Mouse (Mus musculus): ENCODE data around the gene Tmem212. TPM values are rescaled to one million over a fixed set of nuclear protein-coding genes. Genes with fewer than 3 reads are reported as not detected.

Tmem212 gene
- polyA plus RNA-seq, 1 experiment = 1.5 TPM

- H3K27me3 ChIP-seq (ENCODE audit: control insufficient read depth, insufficient read depth, low read length) = no peaks in the 10 kb centered on the region; the same call in 1 of the 2 replicates
- H3K4me3 ChIP-seq (ENCODE audit: control insufficient read depth, insufficient read depth, low read length) = no peak overlapping the region
- no peaks in the 10 kb centered on the region for H3K4me1 ChIP-seq (replicated peaks; ENCODE audit: control insufficient read depth, insufficient read depth, low read length)
- no peaks in the 10 kb centered on the region for H3K36me3 ChIP-seq (ENCODE audit: control insufficient read depth, insufficient read depth, low read length)
- DNase-seq = no peak
- TF ChIP-seq CTCF (IDR thresholded peaks at IDR 0.05; ENCODE audit: borderline replicate concordance, control insufficient read depth, extremely low read depth, insufficient read depth, low read length, poor library complexity) (no peak), POLR2A (IDR thresholded peaks at IDR 0.05; ENCODE audit: control insufficient read depth, extremely low read depth, insufficient read depth, low read length, poor library complexity) (no peak)
- WGBS = 90% methylated on average over 5 of the region's 5 CpGs
- no peak overlapping the region for H3K27ac ChIP-seq (ENCODE audit: control insufficient read depth, insufficient read depth, low read length)
Observed at GRCm38 (mm10) chr3:27936731-27937130, 40.6 kb upstream of the Tmem212 start.

- no peak for TF ChIP-seq CTCF (IDR thresholded peaks at IDR 0.05; ENCODE audit: borderline replicate concordance, control insufficient read depth, extremely low read depth, insufficient read depth, low read length, poor library complexity)
- no peak for TF ChIP-seq POLR2A (IDR thresholded peaks at IDR 0.05; ENCODE audit: control insufficient read depth, extremely low read depth, insufficient read depth, low read length, poor library complexity)
- no peak for DNase-seq
- H3K4me1 ChIP-seq (replicated peaks; ENCODE audit: control insufficient read depth, insufficient read depth, low read length) = no peaks in the 10 kb centered on the region
- no peak overlapping the region for H3K4me3 ChIP-seq (ENCODE audit: control insufficient read depth, insufficient read depth, low read length)
- 90% methylated on average over 3 of the region's 3 CpGs for WGBS
- H3K27me3 ChIP-seq (ENCODE audit: control insufficient read depth, insufficient read depth, low read length) = no peaks in the 10 kb centered on the region; the same call in 1 of the 2 replicates
- no peaks in the 10 kb centered on the region for H3K36me3 ChIP-seq (ENCODE audit: control insufficient read depth, insufficient read depth, low read length)
- H3K27ac ChIP-seq (ENCODE audit: control insufficient read depth, insufficient read depth, low read length) = no peak overlapping the region
Observed at GRCm38 (mm10) chr3:27935644-27936043, 39.5 kb upstream of the Tmem212 start.

GRCm38 (mm10) chr3:27932391-27932790 is 36.2 kb upstream of the Tmem212 start:
- WGBS = 91% methylated on average over 5 of the region's 5 CpGs
- H3K4me1 ChIP-seq (replicated peaks; ENCODE audit: control insufficient read depth, insufficient read depth, low read length) = no peaks in the 10 kb centered on the region
- no peaks in the 10 kb centered on the region for H3K36me3 ChIP-seq (ENCODE audit: control insufficient read depth, insufficient read depth, low read length)
- TF ChIP-seq CTCF (IDR thresholded peaks at IDR 0.05; ENCODE audit: borderline replicate concordance, control insufficient read depth, extremely low read depth, insufficient read depth, low read length, poor library complexity) = no peak
- no peak for TF ChIP-seq POLR2A (IDR thresholded peaks at IDR 0.05; ENCODE audit: control insufficient read depth, extremely low read depth, insufficient read depth, low read length, poor library complexity)
- no peak overlapping the region for H3K4me3 ChIP-seq (ENCODE audit: control insufficient read depth, insufficient read depth, low read length)
- no peak overlapping the region for H3K27ac ChIP-seq (ENCODE audit: control insufficient read depth, insufficient read depth, low read length)
- no peak for DNase-seq
- H3K27me3 ChIP-seq (ENCODE audit: control insufficient read depth, insufficient read depth, low read length) = no peaks in the 10 kb centered on the region

GRCm38 (mm10) chr3:27929219-27929618 is 33.1 kb upstream of the Tmem212 start:
- Histone ChIP-seq H3K27ac (ENCODE audit: control insufficient read depth, insufficient read depth, low read length) (no peak overlapping the region), H3K4me1 (replicated peaks; ENCODE audit: control insufficient read depth, insufficient read depth, low read length) (no peaks in the 10 kb centered on the region), H3K27me3 (ENCODE audit: control insufficient read depth, insufficient read depth, low read length) (no peaks in the 10 kb centered on the region), H3K36me3 (ENCODE audit: control insufficient read depth, insufficient read depth, low read length) (no peaks in the 10 kb centered on the region), H3K4me3 (ENCODE audit: control insufficient read depth, insufficient read depth, low read length) (no peak overlapping the region)
- DNase-seq = no peak
- 87% methylated on average over 4 of the region's 4 CpGs for WGBS
- no peak for TF ChIP-seq CTCF (IDR thresholded peaks at IDR 0.05; ENCODE audit: borderline replicate concordance, control insufficient read depth, extremely low read depth, insufficient read depth, low read length, poor library complexity)
- no peak for TF ChIP-seq POLR2A (IDR thresholded peaks at IDR 0.05; ENCODE audit: control insufficient read depth, extremely low read depth, insufficient read depth, low read length, poor library complexity)

GRCm38 (mm10) chr3:27924037-27924436 is 27.9 kb upstream of the Tmem212 start:
- no peaks in the 10 kb centered on the region for H3K4me1 ChIP-seq (replicated peaks; ENCODE audit: control insufficient read depth, insufficient read depth, low read length)
- H3K4me3 ChIP-seq (ENCODE audit: control insufficient read depth, insufficient read depth, low read length) = no peak overlapping the region
- no peaks in the 10 kb centered on the region for H3K36me3 ChIP-seq (ENCODE audit: control insufficient read depth, insufficient read depth, low read length)
- H3K27ac ChIP-seq (ENCODE audit: control insufficient read depth, insufficient read depth, low read length) = no peak overlapping the region
- no peaks in the 10 kb centered on the region for H3K27me3 ChIP-seq (ENCODE audit: control insufficient read depth, insufficient read depth, low read length)
- no peak for DNase-seq
- 95% methylated on average over 3 of the region's 3 CpGs for WGBS
- no peak for TF ChIP-seq POLR2A (IDR thresholded peaks at IDR 0.05; ENCODE audit: control insufficient read depth, extremely low read depth, insufficient read depth, low read length, poor library complexity)
- TF ChIP-seq CTCF (IDR thresholded peaks at IDR 0.05; ENCODE audit: borderline replicate concordance, control insufficient read depth, extremely low read depth, insufficient read depth, low read length, poor library complexity) = no peak

- DNase-seq = no peak
- H3K4me3 ChIP-seq (ENCODE audit: control insufficient read depth, insufficient read depth, low read length) = no peak overlapping the region
- no peaks in the 10 kb centered on the region for H3K36me3 ChIP-seq (ENCODE audit: control insufficient read depth, insufficient read depth, low read length)
- H3K4me1 ChIP-seq (replicated peaks; ENCODE audit: control insufficient read depth, insufficient read depth, low read length) = no peaks in the 10 kb centered on the region
- TF ChIP-seq CTCF (IDR thresholded peaks at IDR 0.05; ENCODE audit: borderline replicate concordance, control insufficient read depth, extremely low read depth, insufficient read depth, low read length, poor library complexity) (no peak), POLR2A (IDR thresholded peaks at IDR 0.05; ENCODE audit: control insufficient read depth, extremely low read depth, insufficient read depth, low read length, poor library complexity) (no peak)
- 94% methylated on average over 11 of the region's 11 CpGs for WGBS
- no peaks in the 10 kb centered on the region for H3K27me3 ChIP-seq (ENCODE audit: control insufficient read depth, insufficient read depth, low read length)
- H3K27ac ChIP-seq (ENCODE audit: control insufficient read depth, insufficient read depth, low read length) = no peak overlapping the region
Observed at GRCm38 (mm10) chr3:27921268-27922020, 25.3 kb upstream of the Tmem212 start.

Measured in thymus, adult 2 months (tissue).